Mouse (Mus musculus): ENCODE results near the gene Scyl3.

GRCm38 (mm10) chr1:163899575-163899974 lies 29.3 kb upstream of the Scyl3 start:
- no peak for TF ChIP-seq CTCF (IDR thresholded peaks at IDR 0.05)
- TF ChIP-seq EP300 (IDR thresholded peaks at IDR 0.05), result no peak
